Mouse (Mus musculus) forebrain, postnatal 0 days (tissue): Measurements from ENCODE around the gene Pi4k2b. TPM values are rescaled to one million over a fixed set of nuclear protein-coding genes. Genes with fewer than 3 reads are reported as not detected.

Experiments
- ATAC-seq: fragments of 200-750 bp; cut with Nextera tagmentation; 2 replicates; pipeline ENCODE4 v1.8.0; 2017; ENCODE audit warnings: mild to moderate bottlenecking, moderate library complexity
- DNase-seq: peaks from one replicate; pipeline ENCODE4 v3.0.0-alpha.2; 2015
- H3K27ac ChIP-seq: fragments of 300-500 bp; sonication (generic); 2 replicates; pipeline ENCODE4 v1.5.1; 2014; ENCODE audit warnings: low read depth, mild to moderate bottlenecking, antibody characterized with exemption, low read length, moderate library complexity, mixed read lengths
- H3K27me3 ChIP-seq: fragments of 300-500 bp; sonication (generic); 2 replicates; pipeline ENCODE4 v1.6.1; 2014; ENCODE audit warnings: mild to moderate bottlenecking, low read length, mixed read lengths; ENCODE audit not compliant: insufficient read depth
- H3K36me3 ChIP-seq: fragments of 300-500 bp; sonication (generic); 2 replicates; pipeline ENCODE4 v1.6.1; 2014; ENCODE audit warnings: mild to moderate bottlenecking, moderate library complexity; ENCODE audit not compliant: insufficient read depth
- H3K4me1 ChIP-seq: fragments of 300-500 bp; sonication (generic); 2 replicates; pipeline ENCODE4 v1.6.1; 2014; ENCODE audit warnings: antibody characterized with exemption; ENCODE audit not compliant: insufficient read depth
- H3K4me2 ChIP-seq: fragments of 300-500 bp; sonication (generic); 2 replicates; pipeline ENCODE4 v1.6.1; 2014; ENCODE audit warnings: low read depth, mild to moderate bottlenecking, moderate library complexity
- H3K4me3 ChIP-seq: fragments of 300-500 bp; sonication (generic); 2 replicates; pipeline ENCODE4 v1.5.1; 2014; ENCODE audit warnings: low read depth, low read length, mixed read lengths
- H3K9ac ChIP-seq: fragments of 300-500 bp; sonication (generic); 2 replicates; pipeline ENCODE4 v1.6.1; 2014; ENCODE audit warnings: mild to moderate bottlenecking
- H3K9me3 ChIP-seq: fragments of 300-500 bp; sonication (generic); 2 replicates; pipeline ENCODE4 v1.6.1; 2016; ENCODE audit warnings: low read length
- CTCF ChIP-seq: sonication (generic); IDR thresholded peaks from 2 replicates; pipeline ENCODE4 v1.5.1; 2016; ENCODE audit warnings: antibody characterized with exemption, control low read depth, low read depth
- WGBS: fragments of 180-500 bp; shearing (Covaris S2); extraction: QIAGEN DNeasy Blood & Tissue Kit; methylation state at CpG from one replicate; pipeline ENCODE4 v1.1.7; 2014; 5-methylcytosine and 5-hydroxymethylcytosine counted together
- polyA plus RNA-seq: library from polyadenylated mRNA; unstranded; fragments of >200 nt; fragmentation: Nextera tagmentation; extraction: Ambion mirVana; gene quantifications from 2 replicates; pipeline ENCODE4 v1.2.1, GENCODE M21; 2015
- total RNA-seq: library from RNA; depleted of rRNA; stranded (reverse); fragments of >200 nt; gene quantifications from 2 replicates; pipeline ENCODE4 v1.2.3, GENCODE M21; 2014; rRNA removed

The Pi4k2b gene
- total and polyA plus RNA-seq, 2 experiments from 2014 or later = 2.0 to 6.4 TPM

GRCm38 (mm10) chr5:52813312-52813711 is 71.9 kb downstream of the Pi4k2b start:
- ATAC-seq = no peak
- 91% methylated on average over 7 of the region's 7 CpGs for WGBS

DNA sequence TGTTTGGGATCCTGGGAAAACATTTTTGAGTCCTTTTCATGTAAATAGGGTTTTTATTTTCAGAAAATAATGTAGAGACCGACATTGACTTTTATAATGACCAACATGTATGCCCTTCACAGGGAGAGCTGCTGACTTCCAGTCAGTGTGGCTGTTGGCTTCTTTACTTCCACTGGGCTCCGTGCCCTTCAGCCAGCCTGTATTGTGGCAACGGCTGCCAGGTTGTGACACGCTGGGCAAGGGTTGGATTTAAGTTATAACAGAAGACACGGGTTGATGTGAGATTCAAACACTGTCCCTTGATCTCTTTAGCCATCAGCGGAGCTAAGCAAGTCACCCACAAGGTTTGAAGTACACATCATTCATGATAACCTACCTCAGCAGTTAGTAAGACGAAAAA is 77.3 kb downstream of the Pi4k2b start:
- H3K27ac ChIP-seq = no peak overlapping the region
- ATAC-seq (no peak), DNase-seq (no peak)
- no peaks in the 10 kb centered on the region for H3K4me1 ChIP-seq
- H3K9ac ChIP-seq = no peak overlapping the region
- no peak overlapping the region for H3K4me3 ChIP-seq
- TF ChIP-seq CTCF = no peak
- no peaks in the 10 kb centered on the region for H3K27me3 ChIP-seq
- H3K4me2 ChIP-seq = no peak overlapping the region
- 92% methylated on average over 7 of the region's 7 CpGs for WGBS
- peaks cover 9% of the 10 kb centered on the region for H3K36me3 ChIP-seq
- no peaks in the 10 kb centered on the region for H3K9me3 ChIP-seq

More at GRCm38 (mm10) chr5:52813312-52813711, 71.9 kb downstream of the Pi4k2b start:
- no peak overlapping the region for H3K27ac ChIP-seq
- H3K9ac ChIP-seq = no peak overlapping the region
- H3K4me3 ChIP-seq = no peak overlapping the region
- no peak overlapping the region for H3K4me2 ChIP-seq
- no peak for TF ChIP-seq CTCF
- no peaks in the 10 kb centered on the region for H3K9me3 ChIP-seq
- H3K27me3 ChIP-seq = no peaks in the 10 kb centered on the region
- DNase-seq = no peak
- peaks cover 9% of the 10 kb centered on the region for H3K36me3 ChIP-seq
- no peaks in the 10 kb centered on the region for H3K4me1 ChIP-seq

Other genes starting within 250 kb of the Pi4k2b start
- 14.6 and 15.1 TPM in 2 replicates for gene Lgi2, start 175.1 kb upstream of the Pi4k2b start, total RNA-seq
- 4.3 and 6.1 TPM in 2 replicates for gene Lgi2, start 175.1 kb upstream of the Pi4k2b start, polyA plus RNA-seq
- gene Sepsecs, start 71.9 kb upstream of the Pi4k2b start, total RNA-seq = 8.4 and 15.6 TPM in 2 replicates
- gene Sepsecs, start 71.9 kb upstream of the Pi4k2b start, polyA plus RNA-seq = 3.2 and 4.2 TPM in 2 replicates
- gene Zcchc4, start 33.8 kb downstream of the Pi4k2b start, total RNA-seq = 10.6 and 11.0 TPM in 2 replicates
- 3.9 and 6.8 TPM in 2 replicates for gene Zcchc4, start 33.8 kb downstream of the Pi4k2b start, polyA plus RNA-seq
- gene Anapc4, start 92.4 kb downstream of the Pi4k2b start, total RNA-seq = 65.0 and 76.6 TPM in 2 replicates
- 62.7 and 78.1 TPM in 2 replicates for gene Anapc4, start 92.4 kb downstream of the Pi4k2b start, polyA plus RNA-seq